Comparison of ENCODE assay signal across 8 mouse cellular contexts in genomic region chr11:76179495-76180145, GRCm38 (mm10). TPM values are rescaled to one million over a fixed set of nuclear protein-coding genes. Genes with fewer than 3 reads are reported as not detected.
DNase-seq lines count a peak whose midpoint lies in the region; ATAC-seq and TF ChIP-seq lines count a peak whose summit lies in the region.

Vps53 (minus strand) TSS chr11:76179647.
Fam57a (plus strand) TSS chr11:76179671.

- 0 out of 2 replicates have a peak, but pooled peaks have one; percentile 42 for TF ChIP-seq POLR2A in thymus, adult 2 months (IDR thresholded peaks at IDR 0.05; ENCODE audit: control insufficient read depth, extremely low read depth, insufficient read depth, low read length, poor library complexity)

- no peaks in the 10 kb centered on the region for H3K9me3 ChIP-seq in hindbrain, embryonic 10.5 days
- H3K9me3 ChIP-seq in lung, embryonic 16.5 days (ENCODE audit: control insufficient read depth, low read length): no peaks in the 10 kb centered on the region

- peak within 1 kb of the TSS; percentile 90 for H3K4me3 ChIP-seq in hindbrain, embryonic 10.5 days
- H3K4me3 ChIP-seq in lung, embryonic 16.5 days (ENCODE audit: low read length): peak within 1 kb of the TSS; percentile 78
- H3K4me3 ChIP-seq in thymus, adult 2 months (ENCODE audit: control insufficient read depth, insufficient read depth, low read length): peak within 1 kb of the TSS; percentile 97

- DNase-seq in MN1 (ENCODE audit: low spot score): peak; percentile 87
- peak; percentile 90 for DNase-seq in cerebellum, adult 9-10 months
- DNase-seq in frontal cortex, adult 2 months (ENCODE audit: extremely low spot score in 1 of 2, low spot score in 1 of 2): peak; percentile 76 to 94
- DNase-seq in hindbrain, embryonic 10.5 days (ENCODE audit: low spot score): peak; percentile 89
- peak; percentile 86 for DNase-seq in layer of hippocampus, adult 9-11 months
- peak; percentile 75 for DNase-seq in ovary, adult 18-20 months (ENCODE audit: low spot score)
- peak; percentile 87 for DNase-seq in thymus, adult 2 months

- H3K27me3 ChIP-seq in hindbrain, embryonic 10.5 days (ENCODE audit: insufficient read depth, poor library complexity, severe bottlenecking): no peaks in the 10 kb centered on the region
- H3K27me3 ChIP-seq in lung, embryonic 16.5 days (ENCODE audit: control insufficient read depth, insufficient read depth, low read depth, low read length): no peaks in the 10 kb centered on the region
- H3K27me3 ChIP-seq in thymus, adult 2 months (ENCODE audit: control insufficient read depth, insufficient read depth, low read length): no peaks in the 10 kb centered on the region

- under 1% methylated on average over 37 of the region's 37 CpGs for WGBS in hindbrain, embryonic 10.5 days
- WGBS in lung, embryonic 16.5 days: under 1% methylated on average over 36 of the region's 37 CpGs
- WGBS in thymus, adult 2 months: under 1% methylated on average over 37 of the region's 37 CpGs

- peaks cover 17% of the 10 kb centered on the region for H3K4me1 ChIP-seq in hindbrain, embryonic 10.5 days (replicated peaks)
- H3K4me1 ChIP-seq in lung, embryonic 16.5 days (replicated peaks; ENCODE audit: control insufficient read depth, insufficient read depth, low read length): peaks cover 7% of the 10 kb centered on the region
- peaks cover 9% of the 10 kb centered on the region for H3K4me1 ChIP-seq in thymus, adult 2 months (replicated peaks; ENCODE audit: control insufficient read depth, insufficient read depth, low read length)

- peak within 1 kb of the TSS; percentile 83 for H3K27ac ChIP-seq in hindbrain, embryonic 10.5 days
- H3K27ac ChIP-seq in lung, embryonic 16.5 days (ENCODE audit: low read length): peak within 1 kb of the TSS; percentile 60
- peak within 1 kb of the TSS; percentile 41 for H3K27ac ChIP-seq in thymus, adult 2 months (ENCODE audit: control insufficient read depth, insufficient read depth, low read length)

- peaks cover 8% of the 10 kb centered on the region; the same call in 1 of the 2 replicates for H3K36me3 ChIP-seq in hindbrain, embryonic 10.5 days
- H3K36me3 ChIP-seq in lung, embryonic 16.5 days (ENCODE audit: control insufficient read depth, insufficient read depth, low read length): 0 out of 2 replicates have a peak, but pooled peaks cover 2% of the 10 kb centered on the region
- H3K36me3 ChIP-seq in thymus, adult 2 months (ENCODE audit: control insufficient read depth, insufficient read depth, low read length): peaks cover 3% of the 10 kb centered on the region; the same call in 1 of the 2 replicates

- ATAC-seq in lung, embryonic 16.5 days (ENCODE audit: low read depth): peak; percentile 90

- H3K4me2 ChIP-seq in lung, embryonic 16.5 days (ENCODE audit: low read depth, low read length): peak within 1 kb of the TSS; percentile 93

- TF ChIP-seq CTCF in thymus, adult 2 months (IDR thresholded peaks at IDR 0.05; ENCODE audit: borderline replicate concordance, control insufficient read depth, extremely low read depth, insufficient read depth, low read length, poor library complexity): no peak

- H3K9ac ChIP-seq in lung, embryonic 16.5 days (ENCODE audit: low read length): peak within 1 kb of the TSS; percentile 84

RNA-seq across cellular contexts. Expression of gene Vps53, which starts in this region (rescaled TPM):
- polyA plus RNA-seq in frontal cortex, adult 2 months (2012; rRNA removed): 53.3 and 54.6 TPM in 2 replicates
- polyA plus RNA-seq in hindbrain, embryonic 10.5 days (2016; fragmentation: Nextera tagmentation; extraction: Ambion mirVana): 37.9 and 48.3 TPM in 2 replicates
- 36.9 and 39.0 TPM in 2 replicates for polyA plus RNA-seq in lung, embryonic 16.5 days (2015; fragmentation: Nextera tagmentation; extraction: Ambion mirVana)
- 30.6 and 33.7 TPM in 2 replicates for polyA plus RNA-seq in thymus, adult 2 months (2012; rRNA removed)

RNA-seq across cellular contexts. Expression of gene Fam57a, which starts in this region (rescaled TPM):
- polyA plus RNA-seq in frontal cortex, adult 2 months (2012; rRNA removed): 26.0 and 26.1 TPM in 2 replicates
- 32.6 and 33.6 TPM in 2 replicates for polyA plus RNA-seq in hindbrain, embryonic 10.5 days (2016; fragmentation: Nextera tagmentation; extraction: Ambion mirVana)
- polyA plus RNA-seq in lung, embryonic 16.5 days (2015; fragmentation: Nextera tagmentation; extraction: Ambion mirVana): 36.9 and 38.8 TPM in 2 replicates
- polyA plus RNA-seq in thymus, adult 2 months (2012; rRNA removed): 17.4 and 19.4 TPM in 2 replicates

Comparison
In these comparisons a context has a peak if more than half of its experiments do, and no peak if none do; other contexts are left out.
1. Peak in every context shown above with its lines: DNase-seq, ATAC-seq, H3K4me3 ChIP-seq and H3K27ac ChIP-seq.